Mouse (Mus musculus) kidney, embryonic 14.5 days (tissue): Measurements from ENCODE around the gene 1700016C15Rik. TPM values are rescaled to one million over a fixed set of nuclear protein-coding genes. Genes with fewer than 3 reads are reported as not detected.

Experiments
- polyA plus RNA-seq: library from polyadenylated mRNA; unstranded; fragments of >200 nt; fragmentation: Nextera tagmentation; extraction: Ambion mirVana; gene quantifications from 2 replicates; pipeline ENCODE4 v1.2.1, GENCODE M21; 2014

1700016C15Rik gene
- polyA plus RNA-seq, 1 experiment from 2014 or later = not detected

Other genes starting within 250 kb of the 1700016C15Rik start
- gene Adss, start 66.7 kb downstream of the 1700016C15Rik start, polyA plus RNA-seq = 51.3 and 65.8 TPM in 2 replicates